Mouse (Mus musculus) lung, adult 2 months (tissue): Measurements from ENCODE around the gene Gdf11.

Experiments used
- CTCF ChIP-seq: fragments of 200-500 bp; IDR thresholded peaks from 2 replicates; pipeline ENCODE4 v1.5.1; 2011; ENCODE audit warnings: mild to moderate bottlenecking, low read length, control low read depth; ENCODE audit not compliant: insufficient read depth
- POLR2A ChIP-seq: fragments of 200-500 bp; IDR thresholded peaks from 2 replicates; pipeline ENCODE4 v1.6.1; 2011; ENCODE audit warnings: low read depth, mild to moderate bottlenecking, control low read depth, low read length, borderline replicate concordance; ENCODE audit errors: extremely low read depth

GRCm38 (mm10) chr10:128890383-128891295 is 879 bp downstream of the Gdf11 start:
- TF ChIP-seq CTCF (no peak), POLR2A (no peak)
